Mouse (Mus musculus) cerebellum, adult 2 months (tissue): ENCODE data around the gene Cttnbp2.

Experiments
- CTCF ChIP-seq: fragments of 200-500 bp; IDR thresholded peaks from 2 replicates; pipeline ENCODE4 v1.5.1; 2011; ENCODE audit warnings: low read depth, mild to moderate bottlenecking, control low read depth, low read length, moderate library complexity, borderline replicate concordance; ENCODE audit not compliant: insufficient read depth
- POLR2A ChIP-seq: fragments of 200-500 bp; IDR thresholded peaks from 2 replicates; pipeline ENCODE4 v1.6.1; 2011; ENCODE audit warnings: low read length, control low read depth, borderline replicate concordance; ENCODE audit not compliant: insufficient read depth

- no peak for TF ChIP-seq CTCF
- no peak for TF ChIP-seq POLR2A
These were observed 49.0 kb downstream of the Cttnbp2 start for GRCm38 (mm10) chr6:18465626-18466025.
